9 mouse cellular contexts compared by ENCODE assay signal in genomic region chr8:10664861-10665543, GRCm38 (mm10).
DNase-seq lines count a peak whose midpoint lies in the region; ATAC-seq and TF ChIP-seq lines count a peak whose summit lies in the region.
"Had no signal": no experiment of that assay in that cellular context is flagged by ENCODE, and none has a peak within 500 bp of the region (broad histone marks: within the 10 kb centered on the region; RNA-seq: fewer than 3 reads in every experiment).

No protein-coding gene starts in this region.

- H3K27ac ChIP-seq in hindbrain, embryonic 15.5 days (replicated peaks): no peak overlapping the region
- H3K27ac ChIP-seq in hindbrain, postnatal 0 days: no peak overlapping the region
- H3K27ac ChIP-seq in kidney, adult 2 months (ENCODE audit: insufficient read depth, low read depth, low read length): peak overlapping the region; percentile 81
- no peak overlapping the region for H3K27ac ChIP-seq in midbrain, embryonic 13.5 days
- H3K27ac ChIP-seq: limb, embryonic 15.5 days had no signal

- WGBS in hindbrain, embryonic 15.5 days: 15% methylated on average over 13 of the region's 13 CpGs
- WGBS in hindbrain, postnatal 0 days: 25% methylated on average over 13 of the region's 13 CpGs
- WGBS in kidney, adult 2 months: 26% methylated on average over 13 of the region's 13 CpGs
- WGBS in midbrain, embryonic 13.5 days: 10% methylated on average over 13 of the region's 13 CpGs

- intact Hi-C loops in gastrocnemius, postnatal 36 days (cut with DNase I): loop anchor here (5.0 kb wide), 1 partner anchor 87 kb away; no protein-coding TSS in a partner anchor

- H3K36me3 ChIP-seq in hindbrain, embryonic 15.5 days: no peaks in the 10 kb centered on the region
- H3K36me3 ChIP-seq in hindbrain, postnatal 0 days (ENCODE audit: insufficient read depth, low read length): no peaks in the 10 kb centered on the region
- H3K36me3 ChIP-seq in kidney, adult 2 months (ENCODE audit: control insufficient read depth, insufficient read depth, low read length): no peaks in the 10 kb centered on the region
- H3K36me3 ChIP-seq in midbrain, embryonic 13.5 days: no peaks in the 10 kb centered on the region
- H3K36me3 ChIP-seq: limb, embryonic 15.5 days had no signal

- no peak overlapping the region for H3K9ac ChIP-seq in hindbrain, embryonic 15.5 days
- no peak overlapping the region for H3K9ac ChIP-seq in hindbrain, postnatal 0 days (replicated peaks; ENCODE audit: low read length)
- H3K9ac ChIP-seq in midbrain, embryonic 13.5 days (replicated peaks): no peak overlapping the region
- H3K9ac ChIP-seq: limb, embryonic 15.5 days had no signal

- POLR2A ChIA-PET in Patski (lab: Charles Lee): interaction anchor here (0.7 to 1.3 kb wide), 4 partner anchors 14 to 193 kb away, joined by 3 to 4 read pairs (median 3); no protein-coding TSS in a partner anchor

- no peak overlapping the region for H3K4me2 ChIP-seq in hindbrain, embryonic 15.5 days
- H3K4me2 ChIP-seq in hindbrain, postnatal 0 days (ENCODE audit: low read depth, low read length): no peak overlapping the region
- no peak overlapping the region for H3K4me2 ChIP-seq in midbrain, embryonic 13.5 days (replicated peaks)
- H3K4me2 ChIP-seq: limb, embryonic 15.5 days had no signal

- H3K9me3 ChIP-seq in hindbrain, embryonic 15.5 days: no peaks in the 10 kb centered on the region
- no peaks in the 10 kb centered on the region for H3K9me3 ChIP-seq in hindbrain, postnatal 0 days (ENCODE audit: low read length)
- H3K9me3 ChIP-seq in midbrain, embryonic 13.5 days: no peaks in the 10 kb centered on the region
- H3K9me3 ChIP-seq: limb, embryonic 15.5 days had no signal

- CTCF ChIA-PET in Patski (lab: Charles Lee): interaction anchor here (0.8 to 2.3 kb wide), 8 partner anchors 10 to 111 kb away, joined by 3 to 9 read pairs (median 4); no protein-coding TSS in a partner anchor

- H3K4me3 ChIP-seq in hindbrain, embryonic 15.5 days: no peak overlapping the region
- no peak overlapping the region for H3K4me3 ChIP-seq in hindbrain, postnatal 0 days (ENCODE audit: low read length)
- H3K4me3 ChIP-seq in kidney, adult 2 months (ENCODE audit: insufficient read depth, low read depth, low read length): no peak overlapping the region
- H3K4me3 ChIP-seq in midbrain, embryonic 13.5 days (replicated peaks): no peak overlapping the region
- H3K4me3 ChIP-seq: limb, embryonic 15.5 days had no signal

- TF ChIP-seq POLR2A in kidney, adult 2 months (IDR thresholded peaks at IDR 0.05; ENCODE audit: low read depth, low read length): no peak

- in situ Hi-C loops in Patski (cut with MboI; ENCODE audit: low pct_unique_long_range_greater_than_20kb): no loop called here

- H3K27me3 ChIP-seq in hindbrain, embryonic 15.5 days: no peaks in the 10 kb centered on the region
- H3K27me3 ChIP-seq in hindbrain, postnatal 0 days (ENCODE audit: insufficient read depth, low read length): no peaks in the 10 kb centered on the region
- H3K27me3 ChIP-seq in Patski: no peaks in the 10 kb centered on the region
- no peaks in the 10 kb centered on the region for H3K27me3 ChIP-seq in kidney, adult 2 months (replicated peaks; ENCODE audit: control insufficient read depth, insufficient read depth, low read length)
- H3K27me3 ChIP-seq in midbrain, embryonic 13.5 days: 0 out of 2 replicates have a peak, but pooled peaks cover 3% of the 10 kb centered on the region
- H3K27me3 ChIP-seq: limb, embryonic 15.5 days had no signal

- DNase-seq in hindbrain, postnatal 0 days (ENCODE audit: low spot score): no peak
- peak; percentile 96 for DNase-seq in Patski (ENCODE audit: low read depth, low spot score)
- peak; percentile 86 for DNase-seq in kidney, adult 2 months
- DNase-seq in gastrocnemius, postnatal 36 days: no peak
- no peak for DNase-seq in adrenal gland, adult 2 months
- no peak for DNase-seq in right cerebral cortex, adult 18-20 months

- H3K4me1 ChIP-seq in hindbrain, embryonic 15.5 days (replicated peaks): peaks cover 16% of the 10 kb centered on the region
- no peaks in the 10 kb centered on the region for H3K4me1 ChIP-seq in hindbrain, postnatal 0 days (ENCODE audit: insufficient read depth, low read length)
- peaks cover 3% of the 10 kb centered on the region for H3K4me1 ChIP-seq in kidney, adult 2 months (ENCODE audit: control insufficient read depth, insufficient read depth, low read length)
- peaks cover 31% of the 10 kb centered on the region for H3K4me1 ChIP-seq in midbrain, embryonic 13.5 days (replicated peaks)

- no peak for TF ChIP-seq CTCF in hindbrain, postnatal 0 days (IDR thresholded peaks at IDR 0.05; ENCODE audit: low read depth)
- no peak for TF ChIP-seq CTCF in Patski (IDR thresholded peaks at IDR 0.05)
- TF ChIP-seq CTCF in kidney, adult 2 months (conservative IDR thresholded peaks at IDR 0.05; ENCODE audit: insufficient read depth, insufficient read length, low read depth, low read length): no peak

- ATAC-seq in hindbrain, embryonic 15.5 days (ENCODE audit: low FRiP score, low read depth): 0 out of 2 replicates have a peak, but pooled peaks have one; percentile 27
- ATAC-seq in hindbrain, postnatal 0 days: no peak
- peak; percentile 97 for ATAC-seq in Patski
- peak; percentile 25; the same call in 1 of the 2 replicates for ATAC-seq in midbrain, embryonic 13.5 days

Comparison
In these comparisons a context has a peak if more than half of its experiments do, and no peak if none do; other contexts are left out.
1. DNase-seq: peak in Patski (single experiment) and kidney, adult 2 months (single experiment); none in hindbrain, postnatal 0 days (single experiment), gastrocnemius, postnatal 36 days (0 of 2), adrenal gland, adult 2 months (single experiment) and right cerebral cortex, adult 18-20 months (single experiment).